Mouse (Mus musculus) activated CD4-positive, CD25-positive, alpha-beta regulatory T cell, adult 9 weeks (primary cell): ENCODE measurements around the gene Bub1b. TPM values are rescaled to one million over a fixed set of nuclear protein-coding genes. Genes with fewer than 3 reads are reported as not detected.

Experiments used
- polyA plus RNA-seq: library from polyadenylated mRNA; unstranded; fragments of 100-300 nt; shearing (Covaris generic); gene quantifications from one replicate; pipeline ENCODE4 v1.2.1, GENCODE M21; 2017

Gene Bub1b
- 12.1 TPM for polyA plus RNA-seq

GRCm38 (mm10) chr2:118597673-118598568 is at the start of gene Bub1b:
Gene Bub1b, plus strand, starts transcription at chr2:118598211.

GRCm38 (mm10) chr2:118549507-118550473 is 48.2 kb upstream of the Bub1b start, which contains the start of gene Bmf:
Gene Bmf, minus strand, starts transcription at chr2:118549687.

DNA sequence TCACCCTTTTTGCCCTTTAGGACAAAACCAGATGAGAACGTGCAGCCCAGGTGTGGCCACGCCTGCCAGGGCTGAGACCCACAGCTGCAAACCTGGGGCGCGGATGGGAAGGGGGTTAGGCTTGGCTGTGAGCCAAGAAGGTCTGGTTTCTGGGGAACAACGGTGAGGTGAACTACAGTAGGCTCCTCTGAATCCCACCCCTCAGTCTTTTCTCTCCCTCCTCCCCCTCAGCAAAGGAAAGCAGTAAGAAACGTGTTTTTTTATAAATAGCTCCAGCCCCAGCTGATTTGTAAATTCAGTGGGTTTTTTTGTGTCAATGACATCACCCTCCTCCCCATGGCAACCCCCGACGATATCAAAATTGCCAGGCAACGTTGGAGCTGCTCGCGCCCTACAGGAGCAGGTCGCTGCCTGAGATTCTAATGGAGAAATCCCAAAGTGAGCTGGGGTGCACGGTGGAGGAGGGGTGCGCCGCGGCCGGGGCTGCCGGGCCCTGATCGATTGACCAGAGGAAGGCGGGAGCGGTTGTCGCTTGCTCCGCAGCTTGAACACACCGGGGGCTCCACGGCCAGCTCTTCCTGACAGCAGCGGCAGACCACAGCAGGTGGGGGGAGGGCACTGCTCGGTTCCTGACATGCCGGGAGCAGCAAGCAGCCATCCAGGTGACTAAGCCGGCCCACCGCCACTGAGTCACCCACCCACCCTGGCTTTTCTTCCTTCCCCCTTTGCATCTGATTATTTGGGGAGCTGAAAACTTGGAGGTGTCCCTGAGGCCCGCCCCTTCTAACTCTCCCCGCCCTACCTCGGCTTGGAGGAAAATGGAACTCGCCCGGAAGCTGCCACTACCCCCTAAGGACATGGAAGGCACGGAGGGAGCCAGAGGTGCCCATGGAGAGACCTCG is 65.1 kb downstream of the Bub1b start, which contains the start of gene Pak6:
Pak6 (plus strand) TSS at position 402 of the 902 bp plus-strand sequence.

Other genes starting within 250 kb of the Bub1b start
- gene Gpr176, start 224.8 kb upstream of the Bub1b start, polyA plus RNA-seq: not detected
- gene Eif2ak4, start 209.6 kb upstream of the Bub1b start, polyA plus RNA-seq: 11.3 TPM
- 347 TPM for gene Srp14, start 118.5 kb upstream of the Bub1b start, polyA plus RNA-seq
- gene Bmf, start 48.5 kb upstream of the Bub1b start, polyA plus RNA-seq: 2.3 TPM
- gene Pak6, start 65.1 kb downstream of the Bub1b start, polyA plus RNA-seq: not detected
- gene Ankrd63, start 105.8 kb downstream of the Bub1b start, polyA plus RNA-seq: not detected
- 38.6 TPM for gene Plcb2, start 130.2 kb downstream of the Bub1b start, polyA plus RNA-seq
- 2.4 TPM for gene Inafm2, start 147.5 kb downstream of the Bub1b start, polyA plus RNA-seq
- not detected for gene Ccdc9b, start 164.4 kb downstream of the Bub1b start, polyA plus RNA-seq
- gene Phgr1, start 174.6 kb downstream of the Bub1b start, polyA plus RNA-seq: not detected
- gene Disp2, start 181.5 kb downstream of the Bub1b start, polyA plus RNA-seq: not detected
- 13.1 TPM for gene Knstrn, start 215.8 kb downstream of the Bub1b start, polyA plus RNA-seq